Mouse (Mus musculus) urinary bladder, adult 18-20 months (tissue): ENCODE measurements around the gene Ski.
A peak's percentile ranks its signal among the peaks of the same experiment; 100 is the strongest.

Source experiments
- DNase-seq, 2 experiments: peaks; one replicate each; pipeline ENCODE4 v3.0.0; 2022; ENCODE audit warnings: low spot score in 2 of 2, mixed read lengths in 2 of 2

Ski gene

DNA sequence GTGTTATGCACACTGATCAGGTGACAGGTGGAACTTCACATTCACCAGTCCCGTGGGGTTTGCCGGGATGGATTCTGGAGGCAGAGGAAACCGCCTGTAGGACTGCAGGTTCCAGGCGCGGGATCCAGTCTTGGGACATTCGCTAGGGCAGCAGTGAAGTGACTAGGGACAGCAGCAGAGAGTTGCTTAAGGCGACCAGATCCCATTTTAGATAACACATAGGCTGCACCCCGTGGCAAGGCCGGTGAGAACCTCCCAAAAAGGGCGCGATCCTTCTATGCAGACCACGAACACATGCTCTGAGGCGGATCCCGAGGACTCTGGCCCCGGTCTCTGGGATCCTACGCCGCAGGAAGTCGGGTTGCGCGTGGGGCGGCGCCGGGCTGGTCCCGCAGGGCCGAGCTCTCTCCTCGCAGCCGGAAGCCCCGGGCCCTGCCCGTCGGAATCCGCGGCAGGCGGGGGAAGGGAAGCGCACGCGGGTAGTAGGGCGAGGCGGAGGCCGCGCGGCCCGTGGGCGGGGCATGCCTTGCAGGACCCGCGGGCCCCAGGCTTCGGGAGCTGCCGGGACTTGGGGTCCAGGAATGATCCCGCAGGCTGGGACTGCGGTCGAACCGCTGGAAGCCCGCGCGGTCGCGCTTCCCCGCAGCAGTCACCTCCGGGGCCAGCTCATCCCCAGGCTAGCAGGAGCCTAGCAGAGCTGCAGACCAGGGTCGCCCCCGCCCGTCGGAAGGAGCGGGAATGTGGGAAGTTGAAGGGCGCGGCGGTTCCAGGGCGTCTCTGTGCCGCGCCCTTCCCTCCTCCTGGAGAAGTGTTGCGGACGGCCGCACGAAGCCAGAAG lies 71.9 kb downstream of the Ski start:
- peak; percentile 87 to 92 for DNase-seq

DNA sequence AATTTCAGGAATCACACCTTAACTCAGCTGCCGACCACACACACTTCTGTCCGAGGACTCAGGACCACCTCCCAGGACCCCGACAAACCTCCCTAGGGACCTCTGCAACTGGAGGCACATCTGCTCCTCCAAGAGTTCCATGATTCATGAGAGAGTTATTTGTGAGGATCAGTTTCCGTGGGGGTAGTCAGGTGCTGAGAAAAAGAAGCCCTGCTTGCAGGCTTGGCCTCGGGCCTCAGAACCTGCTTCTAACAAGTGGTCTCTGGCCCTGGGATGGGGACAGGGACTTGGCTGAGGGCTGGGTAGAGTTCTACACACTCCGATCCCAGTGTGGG lies 72.5 kb downstream of the Ski start:
- DNase-seq, result no peak

DNA sequence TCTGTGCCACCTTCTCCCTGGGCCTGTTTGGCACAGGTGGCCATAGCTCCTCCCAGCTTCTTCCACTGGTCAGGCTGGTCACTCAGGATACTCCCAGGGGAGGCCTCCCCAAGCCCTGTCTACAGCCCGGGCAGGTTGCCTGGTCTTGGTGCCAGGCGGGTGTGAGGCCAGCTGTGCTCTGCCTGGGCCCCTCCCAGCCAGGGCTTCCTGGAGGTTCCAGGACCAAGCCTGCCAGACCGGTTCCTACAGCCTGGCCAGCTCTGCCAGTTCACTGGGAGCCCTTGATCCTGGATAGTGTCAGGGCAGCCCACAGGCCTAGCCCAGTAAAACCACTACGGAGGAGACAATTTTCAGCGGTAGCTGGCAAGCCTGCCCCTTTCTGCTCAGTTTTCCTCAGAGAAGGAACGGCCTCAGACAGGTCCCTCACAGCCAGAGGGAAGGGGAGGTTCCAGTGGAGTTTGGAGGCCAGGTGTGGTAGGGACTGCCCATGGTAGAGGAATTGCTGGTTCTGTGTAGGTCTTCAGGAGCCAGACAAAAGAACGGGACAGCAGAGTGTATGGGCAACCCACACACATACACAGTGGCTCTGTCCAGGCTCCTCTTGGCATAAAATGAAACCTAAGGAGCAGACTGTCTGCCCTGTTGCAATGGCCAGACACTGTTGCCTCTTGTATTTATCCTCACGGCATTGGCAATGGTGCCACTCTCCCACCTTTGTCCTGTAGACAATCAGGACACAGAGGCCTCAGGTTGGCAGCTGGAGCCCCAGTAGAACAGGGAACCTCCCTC lies 73.3 kb downstream of the Ski start:
- peak; percentile 72 to 90 for DNase-seq

DNA sequence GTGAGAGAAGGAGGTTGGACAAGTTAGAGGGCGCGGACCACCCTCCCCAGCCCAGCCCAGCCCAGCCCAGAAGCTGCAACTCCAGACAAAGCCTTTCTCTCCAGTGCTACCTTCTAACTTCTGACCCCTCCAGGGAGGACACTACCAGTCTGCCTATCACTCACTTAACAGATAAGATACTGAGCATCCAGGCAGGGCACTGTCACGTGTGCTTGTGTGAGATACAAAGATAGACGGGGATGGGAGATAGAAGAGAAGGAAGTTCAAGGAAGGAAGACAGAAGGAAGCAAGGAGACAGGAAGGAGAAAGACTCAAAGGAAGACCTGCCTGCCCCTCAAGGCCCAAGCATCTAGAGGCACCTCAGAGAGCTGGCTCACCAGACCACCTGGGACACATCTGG lies 73.9 kb downstream of the Ski start:
- DNase-seq, result no peak

DNA sequence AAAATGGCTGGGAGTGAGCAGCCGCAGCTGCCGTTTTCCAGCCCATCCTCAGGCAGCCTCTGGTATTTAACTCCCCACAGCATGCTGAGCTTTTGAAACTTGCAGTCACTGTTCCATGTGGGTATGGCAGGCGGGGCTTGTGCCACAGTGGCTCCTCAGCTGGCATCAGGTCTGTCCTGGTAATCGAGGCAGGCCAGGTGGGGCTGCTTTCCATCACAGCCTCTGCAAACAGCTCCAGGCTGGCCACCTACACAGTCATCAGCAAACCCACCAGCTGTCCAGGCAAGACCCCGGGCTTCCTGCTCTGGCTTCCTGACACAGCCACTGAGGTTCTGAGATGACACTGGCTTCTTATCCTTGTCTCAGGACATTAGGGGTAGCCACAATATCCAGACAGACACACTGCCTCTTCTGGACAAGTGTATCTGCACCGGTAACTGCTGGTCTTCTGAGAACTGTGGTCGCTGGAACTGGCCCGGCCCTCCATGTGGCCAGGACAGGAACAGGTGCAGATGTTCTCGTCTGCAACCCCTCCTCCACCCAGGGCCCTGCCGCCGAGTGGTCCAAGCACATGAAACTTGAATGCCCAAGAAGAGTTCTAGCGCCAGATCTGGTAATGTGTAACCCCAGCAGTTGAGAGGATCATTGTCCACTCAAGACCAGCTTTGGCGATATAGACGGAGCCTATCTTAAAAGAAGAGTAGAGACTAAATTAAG lies 76.1 kb downstream of the Ski start:
- DNase-seq, result no peak

DNA sequence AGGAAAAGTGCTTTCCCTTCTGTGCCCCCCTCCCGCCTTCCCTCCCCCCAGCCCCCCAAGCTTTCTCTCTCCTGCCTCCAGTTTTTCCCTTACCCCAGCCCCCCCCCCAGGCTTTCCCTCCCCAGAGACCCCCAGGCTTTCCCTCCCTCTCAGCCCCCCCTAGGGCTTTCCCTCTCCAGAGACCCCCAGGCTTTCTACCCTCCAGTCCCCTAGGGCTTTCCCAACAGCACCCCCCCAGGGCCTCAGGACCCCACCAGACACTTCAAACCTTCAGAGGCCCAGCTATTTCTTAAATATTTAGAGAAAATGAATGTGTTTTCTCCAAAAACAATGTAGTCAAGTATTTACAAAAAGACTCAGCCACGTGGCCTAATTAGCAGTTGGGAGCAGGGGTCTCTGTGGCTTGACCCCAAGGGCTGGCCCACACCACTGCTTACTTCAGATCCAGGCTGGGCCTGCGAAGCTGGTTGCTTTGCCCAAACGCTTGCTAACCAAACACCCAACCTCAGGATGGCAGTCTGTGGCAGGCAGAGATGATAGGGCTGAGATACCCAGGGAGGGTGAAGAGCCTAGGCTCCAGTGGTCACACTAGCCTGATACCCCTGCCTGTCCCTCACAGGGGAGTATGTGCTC lies 77.7 kb downstream of the Ski start:
- DNase-seq, result no peak

DNA sequence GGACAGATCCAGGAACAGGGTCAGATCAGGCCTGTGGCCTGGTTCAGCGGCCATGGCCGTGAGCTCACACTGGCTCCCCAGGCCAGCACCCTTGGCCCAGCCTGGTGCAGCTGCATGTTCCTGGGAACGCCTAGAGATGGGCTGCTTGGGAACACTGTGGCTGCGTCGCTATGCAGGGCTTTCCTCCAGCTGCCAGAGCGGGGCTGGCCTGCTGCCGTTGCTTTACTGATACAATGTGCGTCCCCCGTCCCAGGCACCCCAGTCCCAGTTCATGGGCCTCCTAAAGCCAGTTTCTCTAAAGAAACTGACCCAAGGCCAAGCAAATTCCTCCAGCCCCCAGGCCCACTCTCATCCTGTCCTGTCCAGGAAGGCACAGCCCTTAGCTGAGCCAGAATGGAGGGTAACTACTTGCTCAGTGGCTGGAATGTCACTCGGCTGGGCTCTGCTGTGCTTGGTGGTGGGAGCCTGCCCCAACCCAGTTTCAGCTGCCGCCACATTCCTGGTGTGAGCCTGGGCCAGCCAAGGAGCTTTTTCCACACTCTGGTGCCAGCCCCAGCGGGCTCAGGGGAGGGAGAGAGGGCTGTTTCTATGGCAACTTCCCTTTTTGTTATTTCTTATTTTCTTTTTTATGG lies 78.4 kb downstream of the Ski start:
- DNase-seq, result peak in 1 of 2 experiments; percentile 67

DNA sequence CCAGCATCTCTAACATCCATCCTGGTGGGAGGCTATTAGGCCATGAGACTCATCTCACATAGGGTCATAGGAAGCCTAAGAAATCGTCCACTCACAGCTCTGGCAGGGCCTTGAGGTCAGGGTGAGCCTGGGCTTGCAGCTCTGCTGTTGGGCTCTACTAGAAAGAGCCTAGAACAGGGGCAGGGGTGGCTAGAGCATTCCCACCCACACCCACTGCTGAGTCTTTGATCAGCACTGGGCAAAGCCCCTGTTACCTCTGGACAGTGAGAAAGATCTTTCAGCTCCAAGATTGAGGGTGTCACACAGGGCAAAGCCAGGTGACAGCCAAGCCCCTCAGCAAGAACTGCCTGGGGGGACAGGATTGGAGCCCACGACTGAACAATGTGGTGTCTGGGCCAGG lies 79.0 kb downstream of the Ski start:
- DNase-seq, result no peak

DNA sequence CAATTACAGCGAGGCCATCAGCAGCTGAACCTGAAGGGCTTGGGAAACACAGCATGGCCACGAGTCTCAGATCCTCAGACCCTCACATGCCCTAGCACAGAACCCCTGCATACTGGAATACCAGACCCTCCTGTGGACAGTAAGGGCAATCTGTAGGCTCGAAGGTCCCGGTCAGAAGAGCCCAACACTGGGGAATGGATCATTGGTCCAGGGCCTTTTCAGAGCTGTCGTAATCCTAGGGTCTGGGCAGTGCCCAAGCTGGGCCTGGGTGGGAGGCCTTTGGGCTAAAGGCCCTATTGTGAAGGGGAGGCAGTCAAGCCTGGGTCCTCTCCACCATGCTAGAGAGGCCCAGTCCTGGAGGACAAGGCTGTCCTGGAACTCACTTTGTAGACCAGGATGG lies 79.6 kb downstream of the Ski start:
- no peak for DNase-seq

DNA sequence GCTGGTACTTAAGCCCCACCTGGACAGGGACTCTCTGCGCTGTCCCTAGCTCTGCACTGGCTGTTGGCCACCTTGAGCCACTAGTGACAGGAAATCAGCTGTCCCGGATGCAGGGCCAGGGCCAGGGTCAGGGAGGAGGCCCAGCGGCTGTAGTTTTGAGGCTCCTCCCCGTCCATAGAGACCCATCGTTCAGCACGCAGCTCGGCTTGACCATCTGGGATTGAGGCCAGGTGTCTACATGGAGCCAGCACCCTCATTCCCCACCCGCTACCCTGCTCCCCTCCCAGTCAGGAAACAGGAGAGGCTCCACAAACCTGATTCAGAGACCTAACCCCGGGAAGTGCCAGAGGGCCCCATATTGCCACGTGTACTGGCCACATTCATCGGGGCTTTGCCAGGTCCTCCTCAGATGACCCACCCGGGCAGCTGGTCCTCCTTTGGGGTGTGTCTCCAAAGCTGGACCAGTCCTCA lies 81.6 kb downstream of the Ski start:
- DNase-seq, result peak in 1 of 2 experiments; percentile 66

DNA sequence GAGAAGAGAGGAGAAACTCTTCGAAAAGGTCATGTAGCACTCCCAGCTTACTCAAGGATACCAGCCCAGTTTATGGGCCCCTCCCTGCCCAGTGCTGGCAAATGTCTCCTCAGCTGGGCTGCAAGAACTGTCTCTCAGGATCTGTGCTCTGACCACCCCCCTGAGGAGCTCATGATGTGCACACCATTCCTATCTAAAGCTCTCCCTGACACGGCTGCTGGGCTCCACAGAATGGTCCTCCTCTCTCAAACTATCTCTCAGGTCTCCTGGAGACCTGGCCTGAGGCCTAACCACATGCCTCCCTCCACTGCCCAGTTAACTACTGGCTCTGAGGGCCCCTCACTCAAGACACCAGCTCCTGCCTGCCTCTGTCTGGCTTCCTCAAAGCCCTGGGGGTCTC lies 82.2 kb downstream of the Ski start:
- no peak for DNase-seq

DNA sequence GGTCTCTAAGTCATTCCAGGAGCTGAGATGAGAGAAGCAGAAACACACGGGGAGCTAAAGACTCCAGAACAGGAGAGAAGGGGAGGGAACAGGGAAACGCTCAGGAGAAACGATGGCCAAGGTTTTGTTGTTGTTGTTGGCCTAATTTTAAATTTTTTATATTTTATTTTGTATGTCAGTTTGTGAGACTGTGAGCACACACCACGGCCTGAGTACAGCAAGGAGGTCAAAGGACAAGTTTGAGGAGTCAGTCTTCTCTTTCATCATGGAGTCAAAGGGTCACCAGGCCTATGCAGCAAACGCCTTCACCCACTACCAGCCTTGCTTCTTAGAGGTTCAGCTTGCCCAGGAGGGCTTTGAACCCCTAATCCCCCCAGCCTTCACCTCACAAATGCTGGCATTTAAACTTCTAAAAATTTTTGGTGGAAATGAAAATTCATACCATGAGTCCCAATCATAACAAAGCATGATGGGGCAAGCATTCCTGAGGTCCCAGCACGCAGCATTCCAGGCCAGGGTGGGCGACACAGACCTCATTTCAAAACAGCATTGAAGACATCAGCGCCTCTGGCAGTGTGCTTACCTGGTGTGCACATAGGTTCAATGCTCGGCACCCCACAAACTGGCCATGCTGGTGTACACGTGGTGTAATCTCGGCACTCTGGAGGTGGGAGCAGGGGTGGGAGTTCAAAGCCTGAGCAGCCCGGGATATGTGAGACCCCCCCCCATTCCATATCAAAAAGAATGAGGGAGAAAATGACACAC lies 82.9 kb downstream of the Ski start:
- no peak for DNase-seq

DNA sequence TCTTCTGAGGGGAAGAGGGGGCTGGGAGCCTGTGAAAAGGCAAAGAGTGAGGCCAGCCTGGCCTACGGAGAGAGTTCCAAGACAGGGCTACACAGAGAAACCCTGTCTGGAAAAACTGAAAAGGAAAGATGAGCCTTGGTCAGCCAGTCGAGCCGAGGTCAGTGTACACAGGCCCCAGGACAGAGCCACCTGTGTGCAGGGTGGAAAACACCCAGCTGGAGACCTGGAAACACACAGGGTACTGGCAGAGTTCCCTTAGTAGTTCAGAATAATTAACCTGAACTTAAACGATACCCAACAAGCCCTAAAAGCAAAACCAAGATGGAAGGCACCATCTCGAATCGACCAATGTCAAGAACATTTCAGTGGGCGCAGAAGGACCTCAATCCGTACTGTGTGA lies 83.9 kb downstream of the Ski start:
- DNase-seq, result no peak

DNA sequence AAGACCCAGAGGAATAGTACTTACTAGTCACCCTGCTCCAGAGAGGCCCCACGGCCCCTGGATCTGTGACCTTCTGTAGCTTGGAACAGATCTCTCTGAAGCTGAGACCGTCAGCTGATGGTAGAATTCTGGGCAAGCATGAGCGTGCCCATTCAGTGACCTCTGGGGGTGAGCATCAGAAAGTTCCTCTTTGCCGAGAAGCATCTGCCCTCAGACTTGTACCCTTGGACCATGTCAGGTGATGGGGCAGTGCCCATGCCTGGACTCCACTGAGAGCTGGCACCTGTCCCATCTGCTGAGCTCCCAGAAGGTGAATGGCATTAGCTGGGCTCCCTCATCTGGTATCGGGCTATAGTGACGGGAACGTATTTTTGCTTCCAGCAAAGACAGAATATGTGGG lies 84.5 kb downstream of the Ski start:
- DNase-seq, result no peak

DNA sequence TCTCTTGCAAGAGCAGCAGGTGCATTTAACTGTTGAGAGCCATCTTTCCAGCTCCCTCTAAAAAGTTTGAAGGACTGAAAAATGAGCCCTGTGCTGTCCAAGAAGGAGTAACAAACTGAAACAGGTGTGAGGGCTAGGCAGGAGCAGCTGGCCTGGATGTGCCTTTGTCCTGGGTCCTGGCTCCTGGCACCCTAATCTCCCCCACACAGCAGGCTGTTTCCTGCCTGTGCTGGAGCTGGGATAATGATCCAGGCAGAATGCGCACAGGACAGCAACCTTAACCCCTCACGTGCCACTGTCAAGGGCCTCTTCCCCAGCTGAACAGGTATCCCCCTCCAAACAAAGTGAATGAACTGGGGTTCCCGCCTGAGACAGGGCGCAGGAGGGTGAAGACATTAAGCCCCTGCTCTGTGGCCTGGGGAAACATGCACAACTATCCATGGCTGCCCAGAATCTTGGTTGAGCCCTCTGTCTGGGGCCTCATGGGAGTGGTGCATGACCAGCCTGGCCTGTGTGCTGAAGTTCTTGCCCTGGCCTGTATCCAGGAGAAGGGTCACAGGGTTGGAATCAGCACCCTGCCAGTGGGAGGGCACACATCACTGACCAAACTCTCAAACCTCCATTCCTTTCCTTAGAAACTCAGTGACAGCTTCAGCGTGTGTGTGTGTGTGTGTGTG lies 86.3 kb downstream of the Ski start:
- peak in 1 of 2 experiments; percentile 64 for DNase-seq

DNA sequence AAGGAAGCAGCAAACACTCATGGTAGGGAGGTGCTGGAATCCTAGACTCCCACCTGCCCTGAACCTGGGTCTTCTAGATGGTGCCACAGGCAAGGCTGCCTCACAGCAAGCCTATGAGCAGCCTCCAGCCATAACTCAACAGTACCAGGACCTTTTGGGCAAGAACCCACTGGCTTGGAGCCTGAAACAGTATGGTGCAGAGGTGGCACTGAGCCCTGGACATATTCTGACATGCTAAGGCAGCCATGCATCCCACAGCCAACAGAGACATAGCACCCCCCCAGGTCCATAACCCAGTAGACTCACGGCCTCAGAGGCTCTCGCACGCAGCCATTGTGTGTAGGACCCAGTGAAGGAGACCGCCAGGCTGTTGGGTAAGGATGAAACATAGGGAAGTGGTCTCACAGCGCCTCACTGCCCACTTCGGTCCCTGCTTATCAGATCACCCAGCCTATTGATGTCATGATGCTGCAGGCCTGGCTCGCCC lies 87.7 kb downstream of the Ski start:
- DNase-seq, result no peak

DNA sequence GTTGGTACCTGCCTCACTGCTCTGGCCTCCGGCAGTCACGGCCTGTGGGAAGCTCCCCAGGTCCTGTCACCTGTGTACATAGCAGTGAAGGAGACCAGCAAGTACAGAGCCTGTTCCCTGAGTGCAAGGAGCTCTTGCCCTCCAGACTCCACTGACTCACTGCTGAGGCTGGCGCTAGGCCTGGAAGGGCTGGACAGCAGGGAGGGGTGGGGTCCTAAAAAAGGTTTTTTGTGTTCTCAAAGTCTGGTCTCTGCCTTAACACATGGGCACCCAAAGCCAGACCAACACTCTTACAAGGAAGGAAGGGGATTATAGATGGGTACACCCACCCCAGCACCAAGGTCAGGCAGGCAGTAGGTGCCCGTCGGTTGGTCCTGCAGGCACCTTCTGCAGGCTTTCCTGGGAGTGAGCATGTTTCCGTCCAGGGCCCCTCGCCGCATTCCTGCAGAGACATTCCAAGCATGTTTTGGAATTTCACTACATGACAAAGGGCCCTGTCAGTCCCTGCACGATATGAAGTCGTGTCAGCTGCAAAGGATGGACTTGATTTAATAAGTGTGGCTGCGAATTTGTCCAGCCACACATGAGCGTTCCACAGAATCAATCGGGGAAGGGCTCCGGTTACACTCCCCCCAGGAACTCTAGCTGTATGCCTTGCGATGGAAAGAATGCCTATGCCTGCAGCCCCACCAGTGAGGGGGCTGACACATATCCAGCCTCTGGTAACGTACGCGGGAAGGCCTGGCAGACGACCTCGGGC lies 88.6 kb downstream of the Ski start:
- DNase-seq, result peak in 1 of 2 experiments; percentile 77

DNA sequence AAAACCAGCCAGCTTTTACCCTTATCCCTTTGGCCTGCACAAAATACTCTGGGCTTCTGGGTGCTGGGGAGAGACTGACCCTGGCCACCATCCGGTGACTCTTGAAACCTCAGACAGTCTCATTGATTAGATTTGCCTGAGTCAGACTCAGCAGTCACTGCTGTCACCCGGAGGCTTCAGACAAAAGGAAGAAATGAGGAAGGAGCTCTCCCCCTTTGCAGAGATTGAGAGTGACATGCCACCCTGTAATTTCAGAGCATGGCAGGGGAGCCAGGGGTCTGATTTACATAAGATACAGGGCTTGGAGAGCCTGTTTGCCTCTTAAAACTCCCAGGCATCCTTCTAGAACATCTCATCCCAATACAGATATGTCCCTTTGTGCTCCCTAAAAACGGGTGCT lies 89.2 kb downstream of the Ski start:
- no peak for DNase-seq

DNA sequence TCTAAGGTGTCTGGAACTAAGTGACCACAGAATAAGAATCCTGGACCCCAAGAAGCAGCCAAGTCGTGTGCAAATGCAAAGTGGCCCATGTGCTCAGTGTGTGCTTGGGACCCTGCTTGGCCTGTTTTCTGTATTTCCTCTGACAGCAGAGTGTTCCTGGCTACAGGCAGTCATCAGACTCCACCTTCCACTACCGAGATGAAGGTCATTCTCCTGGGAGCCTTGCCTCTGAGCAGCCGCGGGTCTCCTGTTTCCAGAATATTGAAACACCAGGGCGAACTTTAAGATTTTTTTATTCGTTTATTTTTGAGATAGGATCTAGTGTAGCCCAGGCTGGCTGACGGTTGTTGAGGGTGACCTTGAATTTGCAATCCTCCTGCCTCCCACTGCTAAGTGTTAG lies 91.8 kb downstream of the Ski start:
- DNase-seq, result no peak
